Mouse (Mus musculus) ES-Bruce4 (cell line): Measurements from ENCODE around the gene Olfr325.

Source experiments
- CTCF ChIP-seq: IDR thresholded peaks from one replicate; pipeline ENCODE4 v1.8.1; 2011; ENCODE audit warnings: low read depth, low read length
- POLR2A ChIP-seq: IDR thresholded peaks from one replicate; pipeline ENCODE4 v1.8.1; 2011; ENCODE audit warnings: low read length; ENCODE audit not compliant: insufficient read depth

DNA sequence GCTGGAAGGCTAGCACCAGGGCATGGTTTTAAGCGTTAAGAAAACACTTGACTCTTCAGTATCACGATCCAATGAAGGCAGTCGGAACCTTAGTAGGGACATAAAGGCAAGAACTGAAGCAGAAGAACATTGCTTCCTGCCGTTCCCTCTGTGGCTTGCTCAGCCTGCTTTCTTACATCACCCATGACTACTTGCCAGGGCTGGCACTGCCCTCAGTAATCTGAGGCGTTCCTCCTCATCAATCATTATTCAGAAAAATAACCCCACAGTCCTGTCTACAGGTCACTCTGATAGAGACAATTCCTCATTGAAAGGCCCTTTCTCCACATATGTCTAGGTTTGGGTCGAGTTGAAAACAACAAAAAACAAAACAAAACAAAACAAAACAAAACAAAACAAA is 29.5 kb downstream of the Olfr325 start:
- TF ChIP-seq POLR2A, result no peak
- TF ChIP-seq CTCF, result no peak
